Mouse (Mus musculus) MEL (cell line): ENCODE data around the gene Atp6v1g1. TPM values are rescaled to one million over a fixed set of nuclear protein-coding genes. Genes with fewer than 3 reads are reported as not detected.

Experiments
- DNase-seq: peaks from one replicate; pipeline ENCODE4 v3.0.0; 2011; ENCODE audit warnings: low read depth, low spot score
- H3K27ac ChIP-seq: 2 replicates; pipeline ENCODE4 v1.5.1; 2012; ENCODE audit warnings: low read depth, mild to moderate bottlenecking, control low read depth, low read length, moderate library complexity; ENCODE audit not compliant: control insufficient read depth
- H3K27me3 ChIP-seq, 2 experiments: fragments of 150-350 bp in 1 of 2; sonication (generic) in 1 of 2; 2 replicates each; pipeline ENCODE4 v1.6.1; 2012; ENCODE audit warnings: low read length in 2 of 2, mild to moderate bottlenecking in 2 of 2, improper control_type of control experiment in 1 of 2, moderate library complexity in 1 of 2; ENCODE audit not compliant: insufficient read depth in 2 of 2, control insufficient read depth in 1 of 2
- H3K36me3 ChIP-seq, 2 experiments: 2 replicates each; pipeline ENCODE4 v1.6.1; 2012 to 2014; ENCODE audit warnings: low read length in 2 of 2, improper control_type of control experiment in 1 of 2, inconsistent platforms in 1 of 2, mild to moderate bottlenecking in 1 of 2; ENCODE audit not compliant: insufficient read depth in 2 of 2, control insufficient read depth in 1 of 2
- H3K4me1 ChIP-seq, 2 experiments: fragments of 150-350 bp in 1 of 2; sonication (generic) in 1 of 2; 2 replicates each; pipeline ENCODE4 v1.6.1; 2012; ENCODE audit warnings: low read length in 2 of 2, improper control_type of control experiment in 1 of 2, mild to moderate bottlenecking in 1 of 2; ENCODE audit not compliant: insufficient read depth in 2 of 2, control insufficient read depth in 1 of 2
- H3K4me3 ChIP-seq, 2 experiments: fragments of 150-350 bp in 1 of 2; sonication (generic) in 1 of 2; 2 replicates each; pipeline ENCODE4 v1.5.1; 2012; ENCODE audit warnings: low read depth in 2 of 2, low read length in 2 of 2, mild to moderate bottlenecking in 2 of 2, moderate library complexity in 2 of 2, control low read depth in 1 of 2, improper control_type of control experiment in 1 of 2; ENCODE audit not compliant: control insufficient read depth in 1 of 2, insufficient read depth in 1 of 2
- H3K79me2 ChIP-seq: 2 replicates; pipeline ENCODE4 v1.6.1; 2012; ENCODE audit warnings: mild to moderate bottlenecking, low read length, moderate library complexity; ENCODE audit not compliant: control insufficient read depth, poor library complexity, insufficient read depth
- H3K9ac ChIP-seq: 2 replicates; pipeline ENCODE4 v1.6.1; 2012; ENCODE audit warnings: low read depth, mild to moderate bottlenecking, control low read depth, low read length, moderate library complexity; ENCODE audit not compliant: control insufficient read depth, poor library complexity, severe bottlenecking
- H3K9me3 ChIP-seq: fragments of 150-350 bp; sonication (generic); replicated peaks from 2 replicates; pipeline ENCODE4 v1.6.1; 2012; ENCODE audit warnings: mild to moderate bottlenecking, low read length, improper control_type of control experiment, moderate library complexity; ENCODE audit not compliant: insufficient read depth
- BHLHE40 ChIP-seq: IDR thresholded peaks from 2 replicates; pipeline ENCODE4 v1.6.1; 2012; ENCODE audit warnings: low read depth, mild to moderate bottlenecking, inconsistent platforms, low read length, improper control_type of control experiment, borderline replicate concordance
- EP300 ChIP-seq, 2 experiments: IDR thresholded peaks; 2 replicates each; pipeline ENCODE4 v1.6.1; 2011; ENCODE audit warnings: improper control_type of control experiment in 2 of 2, low read length in 2 of 2, low read depth in 1 of 2, mild to moderate bottlenecking in 1 of 2
- ETS1 ChIP-seq: IDR thresholded peaks from 2 replicates; pipeline ENCODE4 v1.6.1; 2012; ENCODE audit warnings: low read depth, mild to moderate bottlenecking, inconsistent platforms, low read length, improper control_type of control experiment, moderate library complexity
- HCFC1 ChIP-seq: IDR thresholded peaks from 2 replicates; pipeline ENCODE4 v1.6.1; 2012; ENCODE audit warnings: low read depth, mild to moderate bottlenecking, inconsistent platforms, low read length, improper control_type of control experiment, moderate library complexity
- JUND ChIP-seq: IDR thresholded peaks from 2 replicates; pipeline ENCODE4 v1.6.1; 2011; ENCODE audit warnings: low read depth, mild to moderate bottlenecking, improper control_type of control experiment, low read length
- KAT2A ChIP-seq: conservative IDR thresholded peaks from 2 replicates; pipeline ENCODE4 v1.6.1; 2012; ENCODE audit warnings: low read depth, low read length, improper control_type of control experiment, inconsistent platforms
- MAFK ChIP-seq: IDR thresholded peaks from 2 replicates; pipeline ENCODE4 v1.6.1; 2011; ENCODE audit warnings: low read depth, mild to moderate bottlenecking, low read length, improper control_type of control experiment, borderline replicate concordance
- MAZ ChIP-seq: IDR thresholded peaks from 2 replicates; pipeline ENCODE4 v1.6.1; 2012; ENCODE audit warnings: low read depth, mild to moderate bottlenecking, inconsistent platforms, low read length, improper control_type of control experiment
- NRF1 ChIP-seq: IDR thresholded peaks from 2 replicates; pipeline ENCODE4 v1.6.1; 2014; ENCODE audit warnings: low read depth, mild to moderate bottlenecking, inconsistent platforms, low read length, improper control_type of control experiment, moderate library complexity; ENCODE audit not compliant: poor library complexity, insufficient read depth, severe bottlenecking
- POLR2A ChIP-seq, 2 experiments: IDR thresholded peaks; 2 replicates each; pipeline ENCODE4 v1.6.1; 2011 to 2012; ENCODE audit warnings: low read length in 2 of 2, mild to moderate bottlenecking in 2 of 2, control low read depth in 1 of 2, improper control_type of control experiment in 1 of 2, low read depth in 1 of 2, moderate library complexity in 1 of 2; ENCODE audit not compliant: control insufficient read depth in 1 of 2, insufficient read depth in 1 of 2, poor library complexity in 1 of 2
- SIN3A ChIP-seq: IDR thresholded peaks from 2 replicates; pipeline ENCODE4 v1.6.1; 2012; ENCODE audit warnings: low read length, improper control_type of control experiment, inconsistent platforms
- TAL1 ChIP-seq: IDR thresholded peaks from 2 replicates; pipeline ENCODE4 v1.6.1; 2012; ENCODE audit warnings: mild to moderate bottlenecking, inconsistent platforms, low read length, moderate library complexity, mixed read lengths
- TBP ChIP-seq: IDR thresholded peaks from 2 replicates; pipeline ENCODE4 v1.8.0; 2011; ENCODE audit warnings: low read depth, low read length, improper control_type of control experiment
- UBTF ChIP-seq: IDR thresholded peaks from 2 replicates; pipeline ENCODE4 v1.6.1; 2012; ENCODE audit warnings: low read depth, mild to moderate bottlenecking, inconsistent platforms, low read length, improper control_type of control experiment, moderate library complexity, borderline replicate concordance; ENCODE audit not compliant: insufficient read depth
- USF2 ChIP-seq, 2 experiments: IDR thresholded peaks; 2 replicates each; pipeline ENCODE4 v1.6.1; 2011 to 2012; ENCODE audit warnings: improper control_type of control experiment in 2 of 2, low read length in 2 of 2, borderline replicate concordance in 1 of 2, inconsistent platforms in 1 of 2, low read depth in 1 of 2, mild to moderate bottlenecking in 1 of 2; ENCODE audit not compliant: insufficient read depth in 1 of 2
- ZMIZ1 ChIP-seq: IDR thresholded peaks from 2 replicates; pipeline ENCODE4 v1.6.1; 2012; ENCODE audit warnings: low read depth, mild to moderate bottlenecking, inconsistent platforms, low read length, improper control_type of control experiment, moderate library complexity
- polyA plus RNA-seq, 2 experiments: library from polyadenylated mRNA; stranded (reverse) in 1 of 2; unstranded in 1 of 2; fragments of >175 nt in 1 of 2; fragments of >200 nt in 1 of 2; gene quantifications; 2 replicates each; pipeline versions ENCODE4 v1.2.1 to v1.2.4; 2012; ENCODE audit warnings: low replicate concordance in 2 of 2, low read depth in 1 of 2; ENCODE audit not compliant: insufficient read length in 2 of 2, insufficient read depth in 1 of 2, missing spikeins in 1 of 2
- total RNA-seq: library from RNA; depleted of rRNA; stranded (reverse); fragments of 300-350 nt; gene quantifications from 2 replicates; pipeline ENCODE4 v1.2.3, GENCODE M21; 2012

Gene Atp6v1g1
- total and polyA plus RNA-seq, 3 experiments, result 122 to 164 TPM; not detected in 1

- Histone ChIP-seq H3K27ac (no peak overlapping the region), H3K9me3 (no peaks in the 10 kb centered on the region), H3K9ac (no peak overlapping the region), H3K79me2 (no peaks in the 10 kb centered on the region), H3K4me3 (no peak overlapping the region), H3K27me3 (no peaks in the 10 kb centered on the region), H3K4me1 (no peaks in the 10 kb centered on the region), H3K36me3 (no peaks in the 10 kb centered on the region)
- DNase-seq, result no peak
- TF ChIP-seq BHLHE40 (no peak), HCFC1 (no peak), POLR2A (IDR thresholded peaks at IDR 0.05; ENCODE audit: control insufficient read depth in 1 of 2, insufficient read depth in 1 of 2, low read depth in 1 of 2, low read length in 2 of 2, poor library complexity in 1 of 2) (no peak), UBTF (no peak), NRF1 (no peak), KAT2A (no peak), MAFK (no peak), TBP (no peak), SIN3A (no peak), USF2 (IDR thresholded peaks at IDR 0.05; ENCODE audit: borderline replicate concordance in 1 of 2, insufficient read depth in 1 of 2, low read depth in 1 of 2, low read length in 2 of 2) (no peak), MAZ (no peak)
Measured at GRCm38 (mm10) chr4:63494967-63495914, 49.3 kb upstream of the Atp6v1g1 start.

- TF ChIP-seq EP300 (IDR thresholded peaks at IDR 0.05; ENCODE audit: low read depth in 1 of 2, low read length in 2 of 2), result no peak
- TF ChIP-seq JUND, result no peak
- TF ChIP-seq HCFC1, result no peak
- no peak for TF ChIP-seq TAL1
- no peak for TF ChIP-seq ETS1
- no peak for TF ChIP-seq ZMIZ1
- no peaks in the 10 kb centered on the region for H3K79me2 ChIP-seq
- H3K9ac ChIP-seq, result no peak within 1 kb of the TSS
- H3K4me3 ChIP-seq, result no peak within 1 kb of the TSS
- H3K27me3 ChIP-seq, result no peaks in the 10 kb centered on the region
- H3K4me1 ChIP-seq, result no peaks in the 10 kb centered on the region
- H3K9me3 ChIP-seq, result no peaks in the 10 kb centered on the region
- no peaks in the 10 kb centered on the region for H3K36me3 ChIP-seq
- no peak for DNase-seq
- H3K27ac ChIP-seq, result no peak within 1 kb of the TSS
Measured at GRCm38 (mm10) chr4:63495915-63496278, 48.7 kb upstream of the Atp6v1g1 start, which contains the start of gene Whrn. TSS of gene Whrn (minus strand) at chr4:63495991.
